14 mouse cellular contexts compared by ENCODE assay signal in genomic region chr8:115481136-115481535, GRCm38 (mm10).
"Had no signal": no experiment of that assay in that cellular context is flagged by ENCODE, and none has a peak within 500 bp of the region (broad histone marks: within the 10 kb centered on the region; RNA-seq: fewer than 3 reads in every experiment).

No protein-coding gene starts in this region.

- DNase-seq: kidney, postnatal 14 days; layer of hippocampus, postnatal 36 days; lung, adult 2 months; lung, postnatal 36 days; retina, postnatal 1 day; right cerebral cortex, postnatal 4 days; thymus, postnatal 4 days had no signal

- H3K9me3 ChIP-seq: liver, embryonic 15.5 days; midbrain, embryonic 10.5 days; neural tube, embryonic 13.5 days; stomach, embryonic 15.5 days had no signal

- H3K9ac ChIP-seq: liver, embryonic 15.5 days; neural tube, embryonic 13.5 days; stomach, embryonic 15.5 days had no signal

- H3K4me3 ChIP-seq: liver, embryonic 15.5 days; midbrain, embryonic 10.5 days; neural tube, embryonic 13.5 days; stomach, embryonic 15.5 days had no signal

- H3K36me3 ChIP-seq: liver, embryonic 15.5 days; midbrain, embryonic 10.5 days; neural tube, embryonic 13.5 days; stomach, embryonic 15.5 days had no signal

- ATAC-seq: lung, postnatal 0 days; midbrain, embryonic 16.5 days had no signal

- H3K4me2 ChIP-seq: liver, embryonic 11.5 days; liver, embryonic 15.5 days; neural tube, embryonic 13.5 days; stomach, embryonic 15.5 days had no signal

- H3K27me3 ChIP-seq: liver, embryonic 15.5 days; neural tube, embryonic 13.5 days; stomach, embryonic 15.5 days had no signal

- H3K27ac ChIP-seq: liver, embryonic 15.5 days; midbrain, embryonic 10.5 days; neural tube, embryonic 13.5 days; stomach, embryonic 15.5 days had no signal

- H3K4me1 ChIP-seq: liver, embryonic 15.5 days; neural tube, embryonic 13.5 days; stomach, embryonic 15.5 days had no signal
